Mouse (Mus musculus): ENCODE results near the gene Clec11a. TPM values are rescaled to one million over a fixed set of nuclear protein-coding genes. Genes with fewer than 3 reads are reported as not detected.

The Clec11a gene
- total and polyA plus RNA-seq, 3 experiments = 0.33 to 0.39 TPM; not detected in 1

- no peaks in the 10 kb centered on the region for H3K79me2 ChIP-seq (ENCODE audit: control insufficient read depth, insufficient read depth, low read length, poor library complexity)
- DNase-seq (ENCODE audit: low read depth, low spot score) = no peak
- TF ChIP-seq POLR2A (IDR thresholded peaks at IDR 0.05; ENCODE audit: control insufficient read depth in 1 of 2, insufficient read depth in 1 of 2, low read depth in 1 of 2, low read length in 2 of 2, poor library complexity in 1 of 2) = no peak
- TF ChIP-seq MAFK (IDR thresholded peaks at IDR 0.05; ENCODE audit: borderline replicate concordance, low read depth, low read length) = no peak
- TF ChIP-seq USF2 (IDR thresholded peaks at IDR 0.05; ENCODE audit: borderline replicate concordance in 1 of 2, insufficient read depth in 1 of 2, low read depth in 1 of 2, low read length in 2 of 2) = no peak
- no peak for TF ChIP-seq SMC3 (IDR thresholded peaks at IDR 0.05; ENCODE audit: low read depth, low read length)
- no peak for TF ChIP-seq HCFC1 (IDR thresholded peaks at IDR 0.05; ENCODE audit: low read depth, low read length)
- TF ChIP-seq ELF1 (IDR thresholded peaks at IDR 0.05; ENCODE audit: low read depth, low read length) = no peak
- TF ChIP-seq SIN3A (IDR thresholded peaks at IDR 0.05; ENCODE audit: low read length) = no peak
- no peak for TF ChIP-seq E2F4 (IDR thresholded peaks at IDR 0.05; ENCODE audit: borderline replicate concordance, low read depth, low read length)
- no peak for TF ChIP-seq BHLHE40 (IDR thresholded peaks at IDR 0.05; ENCODE audit: borderline replicate concordance, low read depth, low read length)
- no peak for TF ChIP-seq TAL1 (IDR thresholded peaks at IDR 0.05; ENCODE audit: low read length)
- TF ChIP-seq ZNF384 (IDR thresholded peaks at IDR 0.05; ENCODE audit: low read depth, low read length) = no peak
- TF ChIP-seq TCF12 (IDR thresholded peaks at IDR 0.05; ENCODE audit: low read depth, low read length) = no peak
- TF ChIP-seq CHD1 (IDR thresholded peaks at IDR 0.05; ENCODE audit: low read depth, low read length) = no peak
- TF ChIP-seq MXI1 (IDR thresholded peaks at IDR 0.05; ENCODE audit: low read depth, low read length) = no peak
- no peak for TF ChIP-seq JUND (IDR thresholded peaks at IDR 0.05; ENCODE audit: low read depth, low read length)
- H3K9me3 ChIP-seq (replicated peaks; ENCODE audit: insufficient read depth, low read length) = no peaks in the 10 kb centered on the region
- 0 out of 4 replicates have a peak, but pooled peaks cover 0 to 2% of the 10 kb centered on the region in 2 experiments for H3K36me3 ChIP-seq (ENCODE audit: control insufficient read depth in 1 of 2, insufficient read depth in 2 of 2, low read length in 2 of 2)
- H3K27ac ChIP-seq (ENCODE audit: control insufficient read depth, low read depth, low read length) = no peak overlapping the region
- H3K4me3 ChIP-seq (ENCODE audit: control insufficient read depth in 1 of 2, insufficient read depth in 1 of 2, low read depth in 2 of 2, low read length in 2 of 2) = no peak overlapping the region
- no peaks in the 10 kb centered on the region for H3K27me3 ChIP-seq (ENCODE audit: control insufficient read depth in 1 of 2, insufficient read depth in 2 of 2, low read length in 2 of 2)
- H3K4me1 ChIP-seq (ENCODE audit: control insufficient read depth in 1 of 2, insufficient read depth in 2 of 2, low read length in 2 of 2) = peaks cover 0 to 3% of the 10 kb centered on the region in 2 experiments; a peak in 1 of 4 replicates
- H3K9ac ChIP-seq (ENCODE audit: control insufficient read depth, low read depth, low read length, poor library complexity, severe bottlenecking) = no peak overlapping the region
These were observed 47.1 kb upstream of the Clec11a start for GRCm38 (mm10) chr7:44353601-44354340.

DNA sequence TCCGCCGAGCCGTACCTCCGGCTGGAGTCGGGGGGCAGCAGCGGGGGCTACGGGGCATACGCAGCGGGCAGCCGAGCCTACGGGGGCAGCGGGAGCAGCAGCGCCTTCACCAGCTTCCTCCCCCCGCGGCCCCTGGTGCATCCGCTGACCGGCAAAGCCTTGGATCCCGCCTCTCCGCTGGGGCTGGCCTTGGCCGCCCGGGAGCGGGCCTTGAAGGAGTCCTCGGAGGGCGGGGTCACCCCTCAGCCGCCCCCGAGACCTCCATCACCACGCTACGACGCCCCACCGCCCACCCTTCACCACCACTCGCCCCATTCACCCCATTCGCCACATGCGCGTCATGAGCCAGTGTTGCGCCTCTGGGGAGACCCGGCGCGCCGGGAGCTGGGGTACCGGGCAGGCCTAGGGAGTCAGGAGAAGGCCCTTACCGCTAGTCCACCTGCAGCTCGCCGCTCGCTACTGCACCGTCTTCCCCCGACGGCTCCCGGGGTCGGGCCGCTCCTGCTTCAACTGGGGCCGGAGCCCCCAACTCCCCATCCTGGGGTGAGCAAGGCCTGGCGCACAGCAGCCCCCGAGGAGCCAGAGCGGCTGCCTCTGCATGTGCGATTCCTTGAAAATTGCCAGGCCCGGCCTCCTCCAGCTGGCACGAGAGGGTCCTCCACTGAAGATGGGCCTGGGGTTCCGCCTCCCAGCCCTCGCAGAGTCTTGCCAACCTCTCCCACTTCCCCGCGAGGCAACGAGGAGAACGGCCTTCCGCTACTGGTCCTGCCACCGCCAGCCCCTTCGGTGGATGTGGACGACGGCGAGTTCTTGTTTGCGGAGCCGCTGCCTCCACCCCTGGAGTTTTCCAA lies 46.3 kb upstream of the Clec11a start:
- no peak overlapping the region for H3K27ac ChIP-seq (ENCODE audit: control insufficient read depth, low read depth, low read length)
- H3K9me3 ChIP-seq (replicated peaks; ENCODE audit: insufficient read depth, low read length) = no peaks in the 10 kb centered on the region
- H3K4me3 ChIP-seq (ENCODE audit: control insufficient read depth in 1 of 2, insufficient read depth in 1 of 2, low read depth in 2 of 2, low read length in 2 of 2) = no peak overlapping the region
- TF ChIP-seq TCF12 (IDR thresholded peaks at IDR 0.05; ENCODE audit: low read depth, low read length) (no peak), CTCF (IDR thresholded peaks at IDR 0.05 in 2 of 3, conservative IDR thresholded peaks at IDR 0.05 in 1 of 3; ENCODE audit: control insufficient read depth in 1 of 3, insufficient read depth in 1 of 3, low read depth in 2 of 3, low read length in 3 of 3, poor library complexity in 1 of 3, severe bottlenecking in 1 of 3) (no peak), JUND (IDR thresholded peaks at IDR 0.05; ENCODE audit: low read depth, low read length) (no peak), UBTF (IDR thresholded peaks at IDR 0.05; ENCODE audit: borderline replicate concordance, insufficient read depth, low read depth, low read length) (no peak), POLR2A (IDR thresholded peaks at IDR 0.05; ENCODE audit: control insufficient read depth in 1 of 2, insufficient read depth in 1 of 2, low read depth in 1 of 2, low read length in 2 of 2, poor library complexity in 1 of 2) (no peak), USF2 (IDR thresholded peaks at IDR 0.05; ENCODE audit: borderline replicate concordance in 1 of 2, insufficient read depth in 1 of 2, low read depth in 1 of 2, low read length in 2 of 2) (no peak), ELF1 (IDR thresholded peaks at IDR 0.05; ENCODE audit: low read depth, low read length) (no peak), RCOR1 (IDR thresholded peaks at IDR 0.05; ENCODE audit: low read depth, low read length) (no peak), MAZ (IDR thresholded peaks at IDR 0.05; ENCODE audit: low read depth, low read length) (no peak), GABPA (IDR thresholded peaks at IDR 0.05; ENCODE audit: low read depth, low read length) (no peak), HCFC1 (IDR thresholded peaks at IDR 0.05; ENCODE audit: low read depth, low read length) (no peak), MAX (IDR thresholded peaks at IDR 0.05; ENCODE audit: low read length) (no peak), E2F4 (IDR thresholded peaks at IDR 0.05; ENCODE audit: borderline replicate concordance, low read depth, low read length) (no peak), MYB (IDR thresholded peaks at IDR 0.05; ENCODE audit: low read depth, low read length) (no peak), CHD2 (IDR thresholded peaks at IDR 0.05; ENCODE audit: low read length) (no peak), TAL1 (IDR thresholded peaks at IDR 0.05; ENCODE audit: low read length) (no peak), ZNF384 (IDR thresholded peaks at IDR 0.05; ENCODE audit: low read depth, low read length) (no peak), NRF1 (IDR thresholded peaks at IDR 0.05; ENCODE audit: insufficient read depth, low read depth, low read length, poor library complexity, severe bottlenecking) (no peak)
- no peaks in the 10 kb centered on the region for H3K79me2 ChIP-seq (ENCODE audit: control insufficient read depth, insufficient read depth, low read length, poor library complexity)
- H3K36me3 ChIP-seq (ENCODE audit: control insufficient read depth in 1 of 2, insufficient read depth in 2 of 2, low read length in 2 of 2) = 0 out of 4 replicates have a peak, but pooled peaks cover 0 to 2% of the 10 kb centered on the region in 2 experiments
- H3K27me3 ChIP-seq (ENCODE audit: control insufficient read depth in 1 of 2, insufficient read depth in 2 of 2, low read length in 2 of 2) = no peaks in the 10 kb centered on the region
- H3K9ac ChIP-seq (ENCODE audit: control insufficient read depth, low read depth, low read length, poor library complexity, severe bottlenecking) = no peak overlapping the region
- H3K4me1 ChIP-seq (ENCODE audit: control insufficient read depth in 1 of 2, insufficient read depth in 2 of 2, low read length in 2 of 2) = peaks cover 0 to 9% of the 10 kb centered on the region in 2 experiments; a peak in 2 of 4 replicates
- no peak for DNase-seq (ENCODE audit: low read depth, low spot score)

Measured in MEL (cell line).